In genomic region chr13:54147328-54147727, GRCm38 (mm10) we compare ENCODE assay signal across 10 mouse cellular contexts. TPM values are rescaled to one million over a fixed set of nuclear protein-coding genes. Genes with fewer than 3 reads are reported as not detected.
A peak's percentile ranks its signal among the peaks of the same experiment; 100 is the strongest.
DNase-seq lines count a peak whose midpoint lies in the region; ATAC-seq and TF ChIP-seq lines count a peak whose summit lies in the region.
"Had no signal": no experiment of that assay in that cellular context is flagged by ENCODE, and none has a peak within 500 bp of the region (broad histone marks: within the 10 kb centered on the region; RNA-seq: fewer than 3 reads in every experiment).

No protein-coding gene starts in this region.

- H3K79me2 ChIP-seq in heart, adult 2 months (replicated peaks; ENCODE audit: control insufficient read depth, insufficient read depth, low read length): no peaks in the 10 kb centered on the region
- no peaks in the 10 kb centered on the region for H3K79me2 ChIP-seq in liver, adult 2 months (ENCODE audit: control insufficient read depth, insufficient read depth, low read length)
- no peaks in the 10 kb centered on the region for H3K79me2 ChIP-seq in CH12.LX (replicated peaks; ENCODE audit: control insufficient read depth, extremely low read depth, insufficient read depth, poor library complexity, severe bottlenecking)

- no peaks in the 10 kb centered on the region for H3K9me3 ChIP-seq in liver, embryonic 12.5 days (replicated peaks)
- H3K9me3 ChIP-seq in CH12.LX (replicated peaks; ENCODE audit: low read length): peaks cover 10% of the 10 kb centered on the region
- no peaks in the 10 kb centered on the region for H3K9me3 ChIP-seq in hindbrain, postnatal 0 days (ENCODE audit: low read length)
- H3K9me3 ChIP-seq in midbrain, embryonic 16.5 days (replicated peaks; ENCODE audit: control insufficient read depth, low read length, poor library complexity, severe bottlenecking): no peaks in the 10 kb centered on the region
- H3K9me3 ChIP-seq: forebrain, embryonic 10.5 days had no signal

- TF ChIP-seq CTCF in heart, adult 2 months (IDR thresholded peaks at IDR 0.05): peak; percentile 40
- TF ChIP-seq CTCF in liver, adult 2 months (IDR thresholded peaks at IDR 0.05; ENCODE audit: low read depth, low read length): peak; percentile 49
- TF ChIP-seq CTCF in CH12.LX (conservative IDR thresholded peaks at IDR 0.05 in 1 of 2, IDR thresholded peaks at IDR 0.05 in 1 of 2; ENCODE audit: low read depth in 2 of 2, low read length in 2 of 2): peak in 1 of 2 experiments; percentile 60; a peak in 3 of 4 replicates
- no peak for TF ChIP-seq CTCF in hindbrain, postnatal 0 days (IDR thresholded peaks at IDR 0.05; ENCODE audit: low read depth)

- peak; percentile 10 for TF ChIP-seq RAD21 in CH12.LX (IDR thresholded peaks at IDR 0.05; ENCODE audit: low read depth, low read length)

- no peak for TF ChIP-seq POLR2A in heart, adult 2 months (IDR thresholded peaks at IDR 0.05; ENCODE audit: insufficient read depth, low read depth, low read length)
- no peak for TF ChIP-seq POLR2A in liver, adult 2 months (IDR thresholded peaks at IDR 0.05; ENCODE audit: extremely low read depth, insufficient read depth, low read length)
- no peak for TF ChIP-seq POLR2A in CH12.LX (IDR thresholded peaks at IDR 0.05; ENCODE audit: low read depth, low read length)

- in situ Hi-C loops in CH12.LX (cut with MboI; ENCODE audit: low pct_ligation_motif_present, low pct_unique_long_range_greater_than_20kb, low sequenced_read_pairs): no loop called here

- WGBS in heart, adult 2 months: 83% methylated on average over 1 of the region's 1 CpGs
- WGBS in liver, adult 2 months: 67% methylated on average over 1 of the region's 1 CpGs
- WGBS in liver, embryonic 12.5 days (ENCODE audit: insufficient replicate concordance): 62% methylated on average over 1 of the region's 1 CpGs
- WGBS in hindbrain, postnatal 0 days: 64% methylated on average over 1 of the region's 1 CpGs
- WGBS in midbrain, embryonic 16.5 days: 76% methylated on average over 1 of the region's 1 CpGs

- no peak for TF ChIP-seq EP300 in heart, adult 2 months (IDR thresholded peaks at IDR 0.05; ENCODE audit: insufficient read depth, low read depth, low read length)
- TF ChIP-seq EP300 in CH12.LX (IDR thresholded peaks at IDR 0.05; ENCODE audit: low read length): no peak

- H3K27me3 ChIP-seq in heart, adult 2 months (ENCODE audit: control insufficient read depth, insufficient read depth, low read length): no peaks in the 10 kb centered on the region
- no peaks in the 10 kb centered on the region; the same call in 1 of the 2 replicates for H3K27me3 ChIP-seq in liver, adult 2 months (ENCODE audit: control insufficient read depth, insufficient read depth, low read length)
- H3K27me3 ChIP-seq in liver, embryonic 12.5 days (replicated peaks): no peaks in the 10 kb centered on the region
- H3K27me3 ChIP-seq in CH12.LX (replicated peaks): peaks cover 34% of the 10 kb centered on the region
- no peaks in the 10 kb centered on the region for H3K27me3 ChIP-seq in hindbrain, postnatal 0 days (ENCODE audit: insufficient read depth, low read length)
- H3K27me3 ChIP-seq in midbrain, embryonic 16.5 days (ENCODE audit: control insufficient read depth, insufficient read depth, low read depth, low read length): no peaks in the 10 kb centered on the region

- intact Hi-C loops in heart, adult 2 months (cut with DNase I): no loop called here

- no peak overlapping the region for H3K9ac ChIP-seq in heart, adult 2 months (ENCODE audit: low read depth, low read length)
- H3K9ac ChIP-seq in liver, adult 2 months (ENCODE audit: low read depth, low read length): no peak overlapping the region
- H3K9ac ChIP-seq in liver, embryonic 12.5 days: no peak overlapping the region
- H3K9ac ChIP-seq in CH12.LX (ENCODE audit: insufficient read depth, low read depth): no peak overlapping the region
- no peak overlapping the region for H3K9ac ChIP-seq in hindbrain, postnatal 0 days (replicated peaks; ENCODE audit: low read length)
- H3K9ac ChIP-seq in midbrain, embryonic 16.5 days (ENCODE audit: low read depth, low read length): no peak overlapping the region

- dilution Hi-C loops in CH12.LX (cut with MboI; ENCODE audit: extremely low pct_ligation_motif_present, extremely low pct_unique_long_range_greater_than_20kb, low sequenced_read_pairs): no loop called here

- no peak for DNase-seq in heart, adult 2 months
- no peak for DNase-seq in heart, adult 18-20 months
- no peak for DNase-seq in liver, adult 2 months (ENCODE audit: extremely low read depth, low read depth, low spot score)
- DNase-seq in CH12.LX (ENCODE audit: extremely low read depth): no peak
- DNase-seq in induced T-regulatory cell, adult 2 months (ENCODE audit: low read depth): peak; percentile 11
- DNase-seq in hindbrain, postnatal 0 days (ENCODE audit: low spot score): no peak
- DNase-seq: gastrocnemius, postnatal 36 days had no signal

- H3K4me1 ChIP-seq in heart, adult 2 months (ENCODE audit: control insufficient read depth, insufficient read depth, low read length): peaks cover 13% of the 10 kb centered on the region
- no peaks in the 10 kb centered on the region for H3K4me1 ChIP-seq in liver, adult 2 months (ENCODE audit: control insufficient read depth, insufficient read depth, low read length)
- H3K4me1 ChIP-seq in liver, embryonic 12.5 days: no peaks in the 10 kb centered on the region
- H3K4me1 ChIP-seq in CH12.LX (ENCODE audit: control insufficient read depth in 1 of 2, insufficient read depth in 2 of 2): peaks cover 4 to 14% of the 10 kb centered on the region in 2 experiments; a peak in 2 of 4 replicates
- H3K4me1 ChIP-seq in hindbrain, postnatal 0 days (ENCODE audit: insufficient read depth, low read length): no peaks in the 10 kb centered on the region
- H3K4me1 ChIP-seq in midbrain, embryonic 16.5 days (ENCODE audit: control insufficient read depth, insufficient read depth, low read length): peaks cover 3% of the 10 kb centered on the region; the same call in 1 of the 2 replicates

- H3K4me2 ChIP-seq in liver, embryonic 12.5 days: no peak overlapping the region
- no peak overlapping the region for H3K4me2 ChIP-seq in CH12.LX (ENCODE audit: insufficient read depth, low read depth, poor library complexity, severe bottlenecking)
- H3K4me2 ChIP-seq in hindbrain, postnatal 0 days (ENCODE audit: low read depth, low read length): no peak overlapping the region
- H3K4me2 ChIP-seq in midbrain, embryonic 16.5 days (ENCODE audit: low read length): no peak overlapping the region

- no peak for ATAC-seq in liver, embryonic 12.5 days
- no peak for ATAC-seq in hindbrain, postnatal 0 days
- no peak for ATAC-seq in midbrain, embryonic 16.5 days

- no peak overlapping the region for H3K27ac ChIP-seq in heart, adult 2 months
- no peak overlapping the region for H3K27ac ChIP-seq in liver, adult 2 months (replicated peaks; ENCODE audit: insufficient read depth, low read depth, low read length)
- no peak overlapping the region for H3K27ac ChIP-seq in liver, embryonic 12.5 days
- no peak overlapping the region for H3K27ac ChIP-seq in CH12.LX (ENCODE audit: insufficient read depth, low read depth)
- no peak overlapping the region for H3K27ac ChIP-seq in hindbrain, postnatal 0 days
- H3K27ac ChIP-seq in midbrain, embryonic 16.5 days (ENCODE audit: low read length): no peak overlapping the region
- H3K27ac ChIP-seq: forebrain, embryonic 10.5 days had no signal

- no peak overlapping the region for H3K4me3 ChIP-seq in heart, adult 2 months
- no peak overlapping the region for H3K4me3 ChIP-seq in liver, adult 2 months (ENCODE audit: insufficient read depth, low read depth, low read length)
- H3K4me3 ChIP-seq in liver, embryonic 12.5 days: no peak overlapping the region
- no peak overlapping the region for H3K4me3 ChIP-seq in CH12.LX (replicated peaks in 1 of 3; ENCODE audit: low read depth in 2 of 3, low read length in 2 of 3, poor library complexity in 1 of 3)
- no peak overlapping the region for H3K4me3 ChIP-seq in hindbrain, postnatal 0 days (ENCODE audit: low read length)
- no peak overlapping the region for H3K4me3 ChIP-seq in midbrain, embryonic 16.5 days (ENCODE audit: low read depth, low read length)
- H3K4me3 ChIP-seq: forebrain, embryonic 10.5 days had no signal

- no peaks in the 10 kb centered on the region for H3K36me3 ChIP-seq in heart, adult 2 months (ENCODE audit: control insufficient read depth, insufficient read depth, low read length)
- no peaks in the 10 kb centered on the region for H3K36me3 ChIP-seq in liver, adult 2 months (ENCODE audit: control insufficient read depth, insufficient read depth, low read length)
- H3K36me3 ChIP-seq in liver, embryonic 12.5 days: no peaks in the 10 kb centered on the region
- no peaks in the 10 kb centered on the region for H3K36me3 ChIP-seq in CH12.LX (replicated peaks in 1 of 2; ENCODE audit: control insufficient read depth in 1 of 2, insufficient read depth in 1 of 2, low read length in 1 of 2)
- H3K36me3 ChIP-seq in hindbrain, postnatal 0 days (ENCODE audit: insufficient read depth, low read length): no peaks in the 10 kb centered on the region
- H3K36me3 ChIP-seq in midbrain, embryonic 16.5 days (ENCODE audit: control insufficient read depth, insufficient read depth, low read length): no peaks in the 10 kb centered on the region
- H3K36me3 ChIP-seq: forebrain, embryonic 10.5 days had no signal

TF ChIP-seq in CH12.LX, 34 proteins besides CTCF, POLR2A, EP300 and RAD21:
- TF ChIP-seq MXI1 (IDR thresholded peaks at IDR 0.05; ENCODE audit: low read depth, low read length) (no peak), SMC3 (IDR thresholded peaks at IDR 0.05; ENCODE audit: low read depth, low read length) (peak; percentile 49; the same call in 1 of the 2 replicates)

RNA-seq across cellular contexts. Expression of gene Hrh2, which starts 44.6 kb away (rescaled TPM):
- total RNA-seq in heart, adult 2 months (2021): under 1 TPM; 0.23 to 0.34 TPM
- 0.68 and 1.3 TPM in 2 replicates for polyA plus RNA-seq in heart, adult 2 months (2012; rRNA removed)
- under 1 TPM; 0.37 to 0.51 TPM for total RNA-seq in heart, adult 18-20 months (2021)
- 0.09 and 0.13 TPM in 2 replicates for total RNA-seq in liver, adult 2 months (2014; rRNA removed)
- polyA plus RNA-seq in liver, adult 2 months (2012; rRNA removed): 0.07 and 0.24 TPM in 2 replicates
- 0.07 and 0.08 TPM in 2 replicates for polyA plus RNA-seq in liver, embryonic 12.5 days (2016; fragmentation: Nextera tagmentation; extraction: Ambion mirVana)
- total RNA-seq in CH12.LX (2012; rRNA removed): 0.04 TPM in 2 replicates
- 0.07 TPM in 1 of 2 replicates, not detected in the other for total RNA-seq in CH12.LX (2014; rRNA removed)
- polyA plus RNA-seq in CH12.LX (2012; ENCODE audit: insufficient read length, low read depth): 0.20 and 0.30 TPM in 2 replicates
- total RNA-seq in hindbrain, postnatal 0 days (2014; rRNA removed): 1.8 and 2.9 TPM in 2 replicates
- polyA plus RNA-seq in hindbrain, postnatal 0 days (2015; fragmentation: Nextera tagmentation; extraction: Ambion mirVana): 0.78 and 0.98 TPM in 2 replicates
- 1.1 and 1.2 TPM in 2 replicates for polyA plus RNA-seq in midbrain, embryonic 16.5 days (2015; fragmentation: Nextera tagmentation; extraction: Ambion mirVana)
